Mouse (Mus musculus) bone marrow, adult 2 months (tissue): ENCODE measurements at regions not wholly inside any gene's neighbourhood (a gene's known extent, or its start where the extent isn't known, plus 50 kb on each side); places are given as distances from the start of the nearest gene placed in this dataset.

Experiments
- H3K27ac ChIP-seq: fragments of 200-500 bp; 2 replicates; pipeline ENCODE4 v1.5.1; 2012; ENCODE audit warnings: low read depth, mild to moderate bottlenecking, control low read depth, inconsistent platforms, low read length; ENCODE audit not compliant: control insufficient read depth, poor library complexity, insufficient read depth
- H3K4me1 ChIP-seq: fragments of 200-500 bp; 2 replicates; pipeline ENCODE4 v1.6.1; 2011; ENCODE audit warnings: low read length; ENCODE audit not compliant: control insufficient read depth, insufficient read depth
- H3K4me3 ChIP-seq: fragments of 200-500 bp; replicated peaks from 2 replicates; pipeline ENCODE3; 2011; ENCODE audit warnings: mild to moderate bottlenecking, low read depth, low read length, control low read depth; ENCODE audit not compliant: control insufficient read depth
- CTCF ChIP-seq: fragments of 200-500 bp; IDR thresholded peaks from 2 replicates; pipeline ENCODE4 v1.5.1; 2011; ENCODE audit warnings: low read length, control low read depth; ENCODE audit not compliant: control insufficient read depth, insufficient read depth
- POLR2A ChIP-seq: fragments of 200-500 bp; IDR thresholded peaks from 2 replicates; pipeline ENCODE4 v1.6.1; 2011; ENCODE audit warnings: low read depth, mild to moderate bottlenecking, control low read depth, low read length, borderline replicate concordance; ENCODE audit not compliant: control insufficient read depth
- WGBS: fragments of 180-500 bp; shearing (Covaris S2); methylation state at CpG from one replicate; pipeline ENCODE4 v1.1.7; 2018; 5-methylcytosine and 5-hydroxymethylcytosine counted together

- Histone ChIP-seq H3K27ac (no peak overlapping the region), H3K4me1 (no peaks in the 10 kb centered on the region), H3K4me3 (no peak overlapping the region)
- WGBS, result 78% methylated on average over 2 of the region's 2 CpGs
- TF ChIP-seq POLR2A, result no peak
- no peak for TF ChIP-seq CTCF
Observed at GRCm38 (mm10) chr2:114885734-114886260, 231.0 kb upstream of the Dph6 start.

GRCm38 (mm10) chr2:114898812-114899211, 244.0 kb upstream of the Dph6 start:
- H3K27ac ChIP-seq, result no peak overlapping the region
- 73% methylated on average over 2 of the region's 2 CpGs for WGBS
- H3K4me3 ChIP-seq, result no peak overlapping the region
- TF ChIP-seq CTCF (no peak), POLR2A (no peak)
- no peaks in the 10 kb centered on the region for H3K4me1 ChIP-seq

DNA sequence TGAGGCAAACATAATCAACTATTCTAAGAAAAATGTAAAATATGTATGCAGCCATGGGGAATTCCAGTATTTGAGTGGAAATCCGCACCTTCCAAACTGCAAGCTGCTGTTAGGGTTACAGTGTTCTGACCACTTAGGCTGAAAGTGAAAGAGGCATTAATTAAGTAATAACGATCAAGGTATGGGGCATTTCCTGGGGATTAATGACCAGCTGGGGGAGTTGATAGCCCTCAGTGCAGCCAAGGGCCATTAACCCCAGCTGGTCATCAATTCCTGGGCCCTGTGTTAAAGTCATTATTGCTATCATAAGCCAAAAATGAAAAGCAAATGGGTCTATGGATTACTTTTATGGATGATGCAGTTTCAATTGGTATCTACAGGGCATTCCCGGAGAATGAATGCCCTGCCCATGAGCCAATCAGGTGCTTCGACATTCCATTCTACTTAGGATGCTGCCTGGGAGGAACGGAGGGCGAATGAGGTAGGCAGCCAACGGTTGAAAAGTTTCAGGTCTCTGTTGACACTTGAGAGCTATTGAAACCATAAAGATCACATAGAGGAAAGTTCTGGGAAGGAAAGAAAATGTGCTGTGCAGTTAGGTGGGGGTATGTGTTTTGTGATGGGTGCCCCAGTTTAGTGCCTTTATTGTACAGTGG, 257.2 kb upstream of the Dph6 start:
- 67% methylated on average over 7 of the region's 7 CpGs for WGBS
- no peak overlapping the region for H3K4me3 ChIP-seq
- TF ChIP-seq CTCF (no peak), POLR2A (no peak)

GRCm38 (mm10) chr2:114915025-114915690, 260.4 kb upstream of the Dph6 start:
- H3K4me3 ChIP-seq, result no peak overlapping the region
- H3K27ac ChIP-seq, result no peak overlapping the region
- no peaks in the 10 kb centered on the region for H3K4me1 ChIP-seq
- 87% methylated on average over 6 of the region's 6 CpGs for WGBS
- TF ChIP-seq POLR2A (no peak), CTCF (no peak)

More for the DNA sequence above, 257.2 kb upstream of the Dph6 start:
- no peak overlapping the region for H3K27ac ChIP-seq
- H3K4me1 ChIP-seq, result no peaks in the 10 kb centered on the region

- WGBS, result 82% methylated on average over 16 of the region's 16 CpGs
- TF ChIP-seq POLR2A (no peak), CTCF (no peak)
- Histone ChIP-seq H3K27ac (no peak overlapping the region), H3K4me3 (no peak overlapping the region), H3K4me1 (no peaks in the 10 kb centered on the region)
Observed at GRCm38 (mm10) chr2:114918420-114919332, 263.9 kb upstream of the Dph6 start.

GRCm38 (mm10) chr2:114923911-114924310, 269.1 kb upstream of the Dph6 start:
- no peak for TF ChIP-seq CTCF
- TF ChIP-seq POLR2A, result no peak
- Histone ChIP-seq H3K27ac (no peak overlapping the region), H3K4me3 (no peak overlapping the region), H3K4me1 (no peaks in the 10 kb centered on the region)
- WGBS, result 69% methylated on average over 2 of the region's 2 CpGs

- Histone ChIP-seq H3K4me3 (no peak overlapping the region), H3K27ac (no peak overlapping the region), H3K4me1 (no peaks in the 10 kb centered on the region)
- 71% methylated on average over 3 of the region's 3 CpGs for WGBS
- TF ChIP-seq CTCF, result no peak
- no peak for TF ChIP-seq POLR2A
Observed at GRCm38 (mm10) chr2:114935436-114935835, 280.7 kb upstream of the Dph6 start.

- TF ChIP-seq POLR2A (no peak), CTCF (no peak)
- Histone ChIP-seq H3K27ac (no peak overlapping the region), H3K4me3 (no peak overlapping the region), H3K4me1 (no peaks in the 10 kb centered on the region)
- 21% methylated on average over 7 of the region's 7 CpGs for WGBS
Observed at GRCm38 (mm10) chr2:114938416-114939147, 283.8 kb upstream of the Dph6 start.
